Mouse (Mus musculus) ES-CJ7 (cell line): Measurements from ENCODE around the gene 1700123O20Rik.

ENCODE experiments used
- DNase-seq: peaks from one replicate; pipeline ENCODE4 v3.0.0; 2011; ENCODE audit warnings: low read depth, low spot score

1700123O20Rik gene

GRCm38 (mm10) chr14:54686063-54686521, at the start of gene 1700123O20Rik:
Gene 1700123O20Rik (plus strand): TSS chr14:54686216.
- peak; percentile 96 for DNase-seq

DNA sequence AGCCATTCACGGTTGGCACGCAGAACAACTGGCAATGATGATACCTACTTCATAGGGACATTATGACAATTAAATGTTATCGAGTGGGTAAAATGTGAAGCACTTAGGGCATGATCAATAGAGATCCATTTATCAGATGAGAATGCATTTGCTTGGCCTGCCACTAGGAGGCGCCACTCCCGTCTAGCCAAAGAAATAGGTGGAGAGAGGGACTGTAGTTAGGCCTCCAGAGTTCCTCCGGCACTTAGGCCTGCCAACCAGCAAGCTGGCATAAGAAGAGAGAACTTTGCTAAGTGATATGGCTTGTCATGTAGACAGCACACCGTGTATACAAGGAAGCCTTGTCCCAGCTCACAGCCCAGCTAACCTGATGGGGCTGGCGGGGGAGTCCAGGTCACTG, 49.1 kb upstream of the 1700123O20Rik start:
- DNase-seq, result peak; percentile 59

GRCm38 (mm10) chr14:54638210-54638609, 47.8 kb upstream of the 1700123O20Rik start:
- no peak for DNase-seq

DNA sequence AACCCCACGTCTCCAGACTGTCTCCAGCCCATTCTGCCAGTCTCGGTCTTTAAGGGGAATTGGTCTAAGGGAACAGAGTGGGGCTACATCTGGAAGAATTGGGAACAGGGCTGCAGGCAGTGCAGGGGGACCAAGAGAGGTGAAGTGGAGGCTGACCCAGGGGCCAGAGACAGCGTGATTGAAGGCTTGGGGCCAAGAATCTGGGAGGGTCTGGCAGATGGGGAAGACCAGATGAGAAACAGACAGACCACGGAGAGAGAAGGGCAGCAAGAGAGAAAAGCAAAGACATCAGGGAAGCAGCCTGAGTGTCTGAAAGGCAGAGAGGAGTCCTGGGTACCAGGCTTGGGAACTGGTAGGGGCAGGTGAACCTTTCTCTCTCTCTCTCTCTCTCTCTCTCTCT, 45.9 kb upstream of the 1700123O20Rik start:
- DNase-seq, result no peak

DNA sequence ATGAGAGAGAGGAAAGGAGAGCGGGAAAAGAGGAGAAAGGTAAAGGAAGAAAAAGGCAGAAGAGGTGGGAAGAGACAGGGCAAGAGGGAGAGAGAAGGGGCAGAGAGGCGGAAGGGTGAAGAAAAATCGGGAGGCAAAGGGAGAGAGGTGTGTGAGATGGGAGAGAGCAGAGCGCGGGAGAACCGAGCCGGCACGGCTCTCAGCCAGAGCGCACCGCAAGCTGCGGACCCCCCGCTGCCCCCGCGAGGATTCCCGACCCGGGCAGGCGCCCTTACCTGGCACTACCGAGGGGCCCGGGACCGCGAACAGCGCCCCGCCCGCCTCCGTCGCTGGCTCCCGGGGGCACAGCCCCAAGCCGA, 45.1 kb upstream of the 1700123O20Rik start, which contains the start of gene Gm17606:
Gm17606 (plus strand) TSS at position 7 of the 359 bp plus-strand sequence.
- DNase-seq, result no peak

- DNase-seq, result peak; percentile 85
Measured at GRCm38 (mm10) chr14:54641305-54641969, 44.6 kb upstream of the 1700123O20Rik start, which contains the start of gene Cdh24. Gene Cdh24 (minus strand): TSS chr14:54641364.

GRCm38 (mm10) chr14:54642224-54642944, 43.6 kb upstream of the 1700123O20Rik start:
- DNase-seq, result no peak

GRCm38 (mm10) chr14:54643011-54643410, 43.0 kb upstream of the 1700123O20Rik start:
- DNase-seq, result no peak

DNA sequence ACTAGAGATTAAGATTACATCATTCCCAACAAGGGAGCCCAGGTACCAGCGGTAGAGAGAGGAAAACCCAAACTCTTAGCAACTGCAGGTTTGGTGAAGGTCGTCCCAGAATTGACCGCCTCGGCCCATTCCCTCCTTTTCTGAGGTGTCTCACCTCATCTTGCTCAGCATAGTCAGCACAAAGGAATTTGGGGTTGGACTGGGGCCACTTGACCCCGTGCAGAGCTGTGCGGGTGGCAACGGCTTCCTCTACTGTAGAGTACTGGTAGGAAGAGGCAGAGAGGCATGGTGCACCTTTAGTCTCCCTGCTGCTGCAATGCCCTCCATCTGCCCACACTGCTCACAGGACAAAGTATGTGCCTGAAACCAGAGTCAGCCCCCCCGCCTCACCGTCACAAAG, 41.7 kb upstream of the 1700123O20Rik start:
- DNase-seq, result no peak

DNA sequence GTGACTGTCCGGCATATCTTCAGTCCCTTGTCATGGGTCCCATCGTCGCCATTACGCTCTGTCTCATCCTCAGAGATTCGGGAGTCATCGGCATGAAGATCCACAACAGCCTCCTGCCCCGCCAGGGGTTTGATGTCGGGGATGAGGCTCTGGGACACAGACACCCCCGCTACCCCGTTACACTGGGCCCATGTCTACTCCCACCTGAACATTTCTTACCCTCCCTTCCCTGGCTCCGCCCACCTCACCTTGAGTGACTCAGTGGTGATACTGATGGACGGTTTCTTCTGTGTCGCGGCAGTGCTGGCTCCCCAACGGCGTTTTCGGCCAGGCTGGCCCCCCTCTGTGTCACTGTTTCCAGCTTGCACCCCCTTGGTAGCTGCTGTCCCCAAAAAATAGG, 39.6 kb upstream of the 1700123O20Rik start:
- no peak for DNase-seq

GRCm38 (mm10) chr14:54646898-54647636, 38.9 kb upstream of the 1700123O20Rik start:
- DNase-seq, result no peak

- no peak for DNase-seq
Measured at GRCm38 (mm10) chr14:54647900-54648299, 38.1 kb upstream of the 1700123O20Rik start.

- DNase-seq, result peak; percentile 94
Measured at GRCm38 (mm10) chr14:54650621-54651454, 35.2 kb upstream of the 1700123O20Rik start.

- DNase-seq, result no peak
Measured at GRCm38 (mm10) chr14:54651556-54651955, 34.5 kb upstream of the 1700123O20Rik start.

DNA sequence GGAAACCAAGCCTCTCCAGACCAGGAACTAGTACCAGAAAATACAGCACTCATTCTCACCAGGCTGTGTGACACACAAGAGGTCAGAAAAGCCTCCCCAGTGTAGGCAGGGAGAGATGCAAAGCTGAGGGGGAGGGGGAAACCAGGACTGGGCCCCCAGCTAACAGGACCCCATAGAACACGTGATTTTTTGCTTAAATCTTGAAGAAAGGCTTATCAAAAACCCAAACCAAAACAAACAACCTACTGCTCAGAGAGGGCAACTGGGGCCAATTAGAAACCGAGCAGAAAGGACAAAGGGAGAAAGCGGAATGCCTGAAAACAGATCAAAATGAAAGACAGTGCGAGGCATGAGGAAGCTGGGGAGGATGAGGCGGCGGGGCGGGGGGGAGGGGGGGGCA, 33.2 kb upstream of the 1700123O20Rik start:
- DNase-seq, result no peak

DNA sequence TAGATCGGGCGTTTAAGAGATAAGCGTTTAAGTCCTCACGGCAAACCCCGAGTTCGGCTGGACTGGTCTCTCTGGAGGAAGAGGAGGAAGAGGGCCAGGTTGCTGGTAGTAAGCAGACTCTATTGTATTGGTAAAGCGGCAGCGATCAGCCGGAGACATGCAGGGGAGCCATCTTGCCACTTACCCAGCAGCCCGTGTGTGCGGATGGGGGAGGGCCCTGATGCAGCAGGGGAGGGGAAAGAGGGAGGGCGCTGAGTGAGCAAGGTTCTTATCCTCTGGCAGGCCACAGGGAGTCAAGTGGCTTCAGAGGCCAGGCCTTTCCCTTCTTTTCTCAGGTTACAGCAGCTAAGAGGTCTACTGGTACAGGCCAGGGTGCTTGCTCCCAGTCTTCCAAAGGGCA, 32.5 kb upstream of the 1700123O20Rik start:
- DNase-seq, result peak; percentile 91

GRCm38 (mm10) chr14:54660009-54660408, 26.0 kb upstream of the 1700123O20Rik start:
- DNase-seq, result peak; percentile 47

- no peak for DNase-seq
Measured at GRCm38 (mm10) chr14:54664477-54665222, 21.4 kb upstream of the 1700123O20Rik start.

DNA sequence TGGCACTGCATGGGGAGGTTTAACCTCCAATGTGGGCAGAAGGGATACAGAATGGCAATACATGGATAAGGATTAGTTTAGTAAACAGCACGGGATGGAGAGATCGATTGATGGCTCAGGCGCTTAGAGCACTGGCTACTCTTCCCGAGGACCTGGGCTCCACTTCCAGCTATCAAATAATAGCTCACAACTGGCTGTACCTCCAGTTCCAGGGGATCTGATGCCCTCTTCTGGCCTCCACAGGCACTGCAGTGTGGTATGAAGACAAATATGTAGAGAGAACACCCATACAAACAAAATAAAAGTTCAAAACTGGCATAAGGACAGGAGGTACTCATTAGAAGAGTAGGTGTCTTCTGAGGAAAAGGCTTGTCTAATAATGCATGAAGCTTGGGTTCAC, 16.6 kb upstream of the 1700123O20Rik start:
- peak; percentile 44 for DNase-seq

- no peak for DNase-seq
Measured at GRCm38 (mm10) chr14:54674317-54674716, 11.7 kb upstream of the 1700123O20Rik start.

GRCm38 (mm10) chr14:54676290-54676689, 9.7 kb upstream of the 1700123O20Rik start:
- DNase-seq, result no peak
